Mouse (Mus musculus) liver, embryonic 14.5 days (tissue): ENCODE data around the gene Rybp.

Source experiments
- CTCF ChIP-seq: IDR thresholded peaks from 2 replicates; pipeline ENCODE4 v1.5.1; 2016; ENCODE audit warnings: antibody characterized with exemption, low read depth, control low read depth
- EP300 ChIP-seq: IDR thresholded peaks from 2 replicates; pipeline ENCODE4 v1.6.1; 2016; ENCODE audit warnings: antibody characterized with exemption, low read depth

DNA sequence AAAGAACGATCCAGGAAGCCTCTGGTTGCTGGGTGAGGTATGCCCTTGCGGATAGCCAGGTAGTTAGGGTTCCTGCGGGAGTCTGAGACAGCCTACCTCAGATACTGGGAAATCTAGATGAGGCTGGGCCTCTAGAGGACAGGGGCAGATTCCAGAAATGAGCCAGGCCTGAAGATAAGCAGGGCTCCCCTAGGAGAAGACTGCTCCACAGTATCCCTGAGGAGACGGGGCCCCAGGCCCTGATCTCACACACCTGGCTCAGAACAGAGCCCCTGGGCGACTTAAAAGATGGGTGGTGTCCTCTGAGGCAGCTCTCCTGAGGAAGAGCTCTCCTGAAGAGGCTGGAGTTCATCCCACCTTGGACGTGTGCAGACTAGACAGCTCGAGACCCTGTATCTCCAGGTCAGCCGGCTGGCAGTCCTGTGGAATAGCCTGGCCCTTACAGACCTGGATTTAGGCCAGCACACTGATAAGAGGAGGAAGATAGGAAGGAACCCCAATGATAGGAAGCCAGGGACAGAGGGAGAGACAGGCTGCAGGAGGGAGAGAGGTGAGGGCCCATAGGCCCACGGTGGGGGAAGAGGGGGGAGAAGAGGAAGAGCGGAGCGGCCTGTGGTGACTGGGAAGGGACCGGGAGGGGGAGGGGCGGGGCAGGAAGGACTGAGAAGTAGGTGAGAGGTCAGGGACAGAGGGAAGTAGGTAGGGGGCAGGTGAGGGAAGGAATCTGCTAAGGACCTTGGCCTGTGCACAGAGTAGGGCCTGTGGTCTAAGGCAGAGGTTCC is 73.0 kb downstream of the Rybp start:
- TF ChIP-seq CTCF: no peak
- no peak for TF ChIP-seq EP300
